Mouse (Mus musculus): ENCODE data around the gene Zscan29. TPM values are rescaled to one million over a fixed set of nuclear protein-coding genes. Genes with fewer than 3 reads are reported as not detected.
"Not testable (repeated sequence)": the region's sequence is repeated elsewhere in the genome, so short reads cannot be mapped to it uniquely, and the experiment has no call there.

Gene Zscan29
- polyA plus RNA-seq, 1 experiment from 2014 or later, result 5.5 TPM

DNA sequence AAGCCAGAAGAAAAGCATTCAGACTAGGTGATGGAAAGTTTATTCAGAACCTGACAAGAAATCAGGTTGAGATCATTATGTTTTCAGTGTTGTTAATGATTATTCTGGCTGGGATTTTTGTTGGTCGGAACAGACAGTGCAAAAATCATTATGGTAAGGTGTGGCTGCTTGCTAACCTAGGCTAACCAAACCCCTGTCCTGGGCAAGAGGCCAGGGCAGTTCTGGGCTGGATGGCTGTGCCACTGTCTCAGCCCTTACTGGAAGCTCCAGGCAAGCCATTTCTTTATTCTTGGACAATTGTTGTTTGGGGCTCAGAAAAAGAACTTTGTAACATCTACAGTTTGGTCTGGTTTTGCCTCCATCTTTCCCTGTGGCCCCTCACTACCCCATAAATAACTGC, 43.4 kb downstream of the Zscan29 start:
- WGBS, result 51% methylated on average over 1 of the region's 1 CpGs
- ATAC-seq (ENCODE audit: low FRiP score, low TSS enrichment) (no peak), DNase-seq (ENCODE audit: low spot score) (no peak)
- Histone ChIP-seq H3K9me3 (ENCODE audit: control insufficient read depth, low read length) (no peaks in the 10 kb centered on the region), H3K27ac (replicated peaks) (no peak overlapping the region), H3K4me3 (ENCODE audit: low read depth, low read length) (no peak overlapping the region), H3K27me3 (ENCODE audit: control insufficient read depth, insufficient read depth, low read length) (no peaks in the 10 kb centered on the region), H3K36me3 (ENCODE audit: control insufficient read depth, insufficient read depth, low read length) (no peaks in the 10 kb centered on the region), H3K4me1 (replicated peaks; ENCODE audit: control insufficient read depth, insufficient read depth) (no peaks in the 10 kb centered on the region), H3K9ac (ENCODE audit: low read length) (no peak overlapping the region), H3K4me2 (replicated peaks; ENCODE audit: low read depth) (no peak overlapping the region)
- TF ChIP-seq EP300 (optimal IDR thresholded peaks at IDR 0.05) (no peak), CTCF (IDR thresholded peaks at IDR 0.05; ENCODE audit: low read depth) (no peak)

DNA sequence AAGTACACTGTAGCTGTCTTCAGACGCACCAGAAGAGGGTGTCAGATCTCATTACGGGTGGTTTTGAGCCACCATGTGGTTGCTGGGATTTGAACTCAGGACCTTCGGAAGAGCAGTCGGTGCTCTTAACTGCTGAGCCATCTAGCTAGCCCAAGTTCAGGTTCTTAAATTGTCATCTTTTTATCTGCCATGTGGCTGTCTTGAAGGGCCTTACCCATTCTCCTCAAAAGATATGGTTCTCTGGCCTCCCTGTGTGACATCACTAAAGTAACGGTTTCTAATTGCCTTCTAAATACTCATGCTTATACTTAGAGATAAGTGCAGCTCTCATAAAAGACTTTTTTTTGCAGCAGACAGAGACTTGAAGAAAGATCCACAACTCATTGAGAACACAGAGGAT, 44.6 kb downstream of the Zscan29 start:
- H3K9me3 ChIP-seq (ENCODE audit: control insufficient read depth, low read length); H3K27me3 ChIP-seq (ENCODE audit: control insufficient read depth, insufficient read depth, low read length); H3K36me3 ChIP-seq (ENCODE audit: control insufficient read depth, insufficient read depth, low read length); H3K4me1 ChIP-seq (replicated peaks; ENCODE audit: control insufficient read depth, insufficient read depth); H3K4me2 ChIP-seq (replicated peaks; ENCODE audit: low read depth); H3K27ac ChIP-seq (replicated peaks); ATAC-seq (ENCODE audit: low FRiP score, low TSS enrichment); H3K4me3 ChIP-seq (ENCODE audit: low read depth, low read length); H3K9ac ChIP-seq (ENCODE audit: low read length); DNase-seq (ENCODE audit: low spot score): not testable (repeated sequence)
- 93% methylated on average over 5 of the region's 5 CpGs for WGBS

DNA sequence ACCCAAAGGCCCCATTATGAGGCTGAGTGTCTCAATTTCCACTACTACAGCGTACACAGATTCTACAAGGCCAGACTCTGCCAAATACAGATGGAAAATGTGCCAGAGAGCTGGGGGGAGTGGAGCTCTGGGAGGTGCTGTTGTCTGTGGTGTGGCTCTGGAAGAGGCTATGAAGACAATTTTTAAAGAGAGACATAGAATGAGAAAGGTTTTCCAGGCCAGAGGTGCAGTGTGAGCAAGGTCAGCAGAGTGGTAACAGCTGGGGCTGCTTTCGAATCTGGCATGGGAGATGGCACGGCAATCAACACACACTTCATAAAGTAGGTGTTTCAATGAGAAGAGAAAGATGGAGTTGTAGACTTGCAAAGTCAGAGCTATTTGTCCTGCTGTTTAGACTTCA, 51.7 kb downstream of the Zscan29 start:
- TF ChIP-seq CTCF (IDR thresholded peaks at IDR 0.05; ENCODE audit: low read depth) (no peak), EP300 (optimal IDR thresholded peaks at IDR 0.05) (no peak)
- Histone ChIP-seq H3K4me2 (replicated peaks; ENCODE audit: low read depth) (no peak overlapping the region), H3K9me3 (ENCODE audit: control insufficient read depth, low read length) (no peaks in the 10 kb centered on the region), H3K4me3 (ENCODE audit: low read depth, low read length) (no peak overlapping the region), H3K36me3 (ENCODE audit: control insufficient read depth, insufficient read depth, low read length) (no peaks in the 10 kb centered on the region), H3K27ac (replicated peaks) (no peak overlapping the region), H3K9ac (ENCODE audit: low read length) (no peak overlapping the region), H3K27me3 (ENCODE audit: control insufficient read depth, insufficient read depth, low read length) (no peaks in the 10 kb centered on the region), H3K4me1 (replicated peaks; ENCODE audit: control insufficient read depth, insufficient read depth) (no peaks in the 10 kb centered on the region)
- DNase-seq (ENCODE audit: low spot score) (no peak), ATAC-seq (ENCODE audit: low FRiP score, low TSS enrichment) (no peak)
- WGBS, result 84% methylated on average over 3 of the region's 3 CpGs

DNA sequence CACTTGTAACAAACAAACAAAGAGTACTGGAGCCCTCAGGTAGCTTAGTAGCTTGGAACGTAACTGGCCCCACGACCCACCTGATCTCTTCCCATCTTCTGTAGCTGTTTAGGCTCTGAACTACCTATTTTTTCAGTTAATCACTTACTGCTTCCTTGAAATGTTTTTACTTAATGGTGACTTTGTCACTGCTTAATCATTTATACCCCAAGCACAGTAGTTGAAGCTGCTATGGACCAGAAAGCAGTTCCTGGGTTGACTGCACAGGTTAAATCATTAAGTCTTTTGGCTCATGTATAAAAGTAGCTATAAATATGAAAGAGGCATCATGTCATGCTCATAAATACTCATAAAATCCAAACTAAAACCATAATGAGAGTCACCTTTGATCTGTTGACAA, 55.5 kb downstream of the Zscan29 start:
- WGBS, result 84% methylated on average over 2 of the region's 2 CpGs
- H3K27me3 ChIP-seq (ENCODE audit: control insufficient read depth, insufficient read depth, low read length), result no peaks in the 10 kb centered on the region

GRCm38 (mm10) chr2:121109695-121110094, 61.2 kb downstream of the Zscan29 start, which contains the start of gene Tgm7:
TSS of gene Tgm7 (minus strand) at chr2:121109795.
- ATAC-seq (ENCODE audit: low FRiP score, low TSS enrichment), result no peak
- H3K4me1 ChIP-seq (replicated peaks; ENCODE audit: control insufficient read depth, insufficient read depth), result no peaks in the 10 kb centered on the region
- no peak within 1 kb of the TSS for H3K27ac ChIP-seq (replicated peaks)
- 88% methylated on average over 4 of the region's 4 CpGs for WGBS
- no peak for DNase-seq (ENCODE audit: low spot score)
- H3K36me3 ChIP-seq (ENCODE audit: control insufficient read depth, insufficient read depth, low read length), result no peaks in the 10 kb centered on the region
- H3K9me3 ChIP-seq (ENCODE audit: control insufficient read depth, low read length), result no peaks in the 10 kb centered on the region
- no peak within 1 kb of the TSS for H3K4me2 ChIP-seq (replicated peaks; ENCODE audit: low read depth)
- no peak for TF ChIP-seq EP300 (optimal IDR thresholded peaks at IDR 0.05)
- no peak for TF ChIP-seq CTCF (IDR thresholded peaks at IDR 0.05; ENCODE audit: low read depth)
- H3K9ac ChIP-seq (ENCODE audit: low read length), result no peak within 1 kb of the TSS
- no peak within 1 kb of the TSS for H3K4me3 ChIP-seq (ENCODE audit: low read depth, low read length)
- H3K27me3 ChIP-seq (ENCODE audit: control insufficient read depth, insufficient read depth, low read length), result no peaks in the 10 kb centered on the region

More for the DNA sequence above, 55.5 kb downstream of the Zscan29 start:
- Histone ChIP-seq H3K4me1 (replicated peaks; ENCODE audit: control insufficient read depth, insufficient read depth) (no peaks in the 10 kb centered on the region), H3K9ac (ENCODE audit: low read length) (no peak overlapping the region), H3K4me3 (ENCODE audit: low read depth, low read length) (no peak overlapping the region), H3K4me2 (replicated peaks; ENCODE audit: low read depth) (no peak overlapping the region), H3K27ac (replicated peaks) (no peak overlapping the region), H3K36me3 (ENCODE audit: control insufficient read depth, insufficient read depth, low read length) (no peaks in the 10 kb centered on the region), H3K9me3 (ENCODE audit: control insufficient read depth, low read length) (no peaks in the 10 kb centered on the region)
- TF ChIP-seq CTCF (IDR thresholded peaks at IDR 0.05; ENCODE audit: low read depth) (no peak), EP300 (optimal IDR thresholded peaks at IDR 0.05) (no peak)
- ATAC-seq (ENCODE audit: low FRiP score, low TSS enrichment), result no peak
- DNase-seq (ENCODE audit: low spot score), result no peak

Other genes with a start within 250 kb of the Zscan29 start
- 8.5 and 8.9 TPM in 2 replicates for gene Ubr1, start 200.4 kb downstream of the Zscan29 start, polyA plus RNA-seq (2015; fragmentation: Nextera tagmentation; extraction: Ambion mirVana)
- 9.9 and 10.7 TPM in 2 replicates for gene Tmem62, start 194.1 kb downstream of the Zscan29 start, polyA plus RNA-seq (2015; fragmentation: Nextera tagmentation; extraction: Ambion mirVana)
- gene Ccndbp1, start 162.7 kb downstream of the Zscan29 start, polyA plus RNA-seq (2015; fragmentation: Nextera tagmentation; extraction: Ambion mirVana), result 31.1 and 33.6 TPM in 2 replicates
- 0.22 and 0.23 TPM in 2 replicates for gene Epb42, start 134.1 kb downstream of the Zscan29 start, polyA plus RNA-seq (2015; fragmentation: Nextera tagmentation; extraction: Ambion mirVana)
- gene Tgm5, start 85.3 kb downstream of the Zscan29 start, polyA plus RNA-seq (2015; fragmentation: Nextera tagmentation; extraction: Ambion mirVana), result 1.8 and 2.7 TPM in 2 replicates
- not detected in 2 replicates for gene Tgm7, start 61.3 kb downstream of the Zscan29 start, polyA plus RNA-seq (2015; fragmentation: Nextera tagmentation; extraction: Ambion mirVana)
- gene Adal, start 30.7 kb downstream of the Zscan29 start, polyA plus RNA-seq (2015; fragmentation: Nextera tagmentation; extraction: Ambion mirVana), result 9.6 and 9.7 TPM in 2 replicates
- gene Lcmt2, start 30.5 kb downstream of the Zscan29 start, polyA plus RNA-seq (2015; fragmentation: Nextera tagmentation; extraction: Ambion mirVana), result 12.6 and 14.9 TPM in 2 replicates
- 14.2 and 15.4 TPM in 2 replicates for gene Tubgcp4, start 471 bp downstream of the Zscan29 start, polyA plus RNA-seq (2015; fragmentation: Nextera tagmentation; extraction: Ambion mirVana)
- gene Trp53bp1, start 100.3 kb upstream of the Zscan29 start, polyA plus RNA-seq (2015; fragmentation: Nextera tagmentation; extraction: Ambion mirVana), result 9.6 and 10.6 TPM in 2 replicates
- 1.3 and 2.1 TPM in 2 replicates for gene Map1a, start 118.5 kb upstream of the Zscan29 start, polyA plus RNA-seq (2015; fragmentation: Nextera tagmentation; extraction: Ambion mirVana)
- 13.9 and 14.1 TPM in 2 replicates for gene Ppip5k1, start 184.3 kb upstream of the Zscan29 start, polyA plus RNA-seq (2015; fragmentation: Nextera tagmentation; extraction: Ambion mirVana)
- 625 and 652 TPM in 2 replicates for gene Ckmt1, start 186.6 kb upstream of the Zscan29 start, polyA plus RNA-seq (2015; fragmentation: Nextera tagmentation; extraction: Ambion mirVana)
- 0.01 and 0.04 TPM in 2 replicates for gene Strc, start 216.0 kb upstream of the Zscan29 start, polyA plus RNA-seq (2015; fragmentation: Nextera tagmentation; extraction: Ambion mirVana)
- 613 and 617 TPM in 2 replicates for gene Pdia3, start 242.7 kb upstream of the Zscan29 start, polyA plus RNA-seq (2015; fragmentation: Nextera tagmentation; extraction: Ambion mirVana)
- 1.0 and 1.3 TPM in 2 replicates for gene Catsper2, start 242.7 kb upstream of the Zscan29 start, polyA plus RNA-seq (2015; fragmentation: Nextera tagmentation; extraction: Ambion mirVana)